Mouse (Mus musculus) adrenal gland, adult (tissue): ENCODE results near the gene Mgrn1.

Experiments used
- DNase-seq, 2 experiments: peaks; one replicate each; pipeline ENCODE4 v3.0.0; 2022 to 2023; ENCODE audit warnings: low spot score in 1 of 2; ENCODE audit not compliant: inconsistent age in 2 of 2

Mgrn1 gene

GRCm38 (mm10) chr16:4878192-4878885 is 7.7 kb upstream of the Mgrn1 start:
- DNase-seq: peak; percentile 38 to 68

GRCm38 (mm10) chr16:4879101-4879707 is 6.8 kb upstream of the Mgrn1 start:
- peak in 1 of 2 experiments; percentile 67 for DNase-seq

GRCm38 (mm10) chr16:4879708-4880124 is 6.3 kb upstream of the Mgrn1 start:
- peak; percentile 94 to 97 for DNase-seq

GRCm38 (mm10) chr16:4880136-4880825 is 5.8 kb upstream of the Mgrn1 start, which contains the start of gene Ubald1:
Gene Ubald1, minus strand, starts transcription at chr16:4880315.
- peak; percentile 98 to 100 for DNase-seq

GRCm38 (mm10) chr16:4881400-4882351 is 4.4 kb upstream of the Mgrn1 start:
- DNase-seq: no peak

GRCm38 (mm10) chr16:4884930-4885329 is 1.1 kb upstream of the Mgrn1 start:
- peak in 1 of 2 experiments; percentile 50 for DNase-seq

GRCm38 (mm10) chr16:4886690-4887020 is 606 bp downstream of the Mgrn1 start:
- no peak for DNase-seq

GRCm38 (mm10) chr16:4890201-4890709 is 4.2 kb downstream of the Mgrn1 start:
- DNase-seq: peak in 1 of 2 experiments; percentile 43

GRCm38 (mm10) chr16:4892171-4892570 is 6.1 kb downstream of the Mgrn1 start:
- DNase-seq: no peak

- no peak for DNase-seq
These were observed 8.3 kb downstream of the Mgrn1 start for GRCm38 (mm10) chr16:4894201-4894908.

GRCm38 (mm10) chr16:4896249-4897027 is 10.4 kb downstream of the Mgrn1 start:
- peak; percentile 47 to 85 for DNase-seq

GRCm38 (mm10) chr16:4897146-4897730 is 11.2 kb downstream of the Mgrn1 start:
- no peak for DNase-seq

- no peak for DNase-seq
These were observed 12.8 kb downstream of the Mgrn1 start for GRCm38 (mm10) chr16:4898881-4899280.

- no peak for DNase-seq
These were observed 13.7 kb downstream of the Mgrn1 start for GRCm38 (mm10) chr16:4899711-4900110.

- DNase-seq: no peak
These were observed 15.1 kb downstream of the Mgrn1 start for GRCm38 (mm10) chr16:4901167-4901566.

GRCm38 (mm10) chr16:4902390-4902789 is 16.3 kb downstream of the Mgrn1 start:
- DNase-seq: no peak

- DNase-seq: peak in 1 of 2 experiments; percentile 78
These were observed 17.5 kb downstream of the Mgrn1 start for GRCm38 (mm10) chr16:4903491-4904102.

GRCm38 (mm10) chr16:4904878-4905277 is 18.8 kb downstream of the Mgrn1 start:
- no peak for DNase-seq
